Mouse (Mus musculus): ENCODE results near the gene Gm15085. TPM values are rescaled to one million over a fixed set of nuclear protein-coding genes. Genes with fewer than 3 reads are reported as not detected.
"Not testable (repeated sequence)": the region's sequence is repeated elsewhere in the genome, so short reads cannot be mapped to it uniquely, and the experiment has no call there.

The Gm15085 gene
- not detected for total RNA-seq (2018; cell fraction: chromatin; rRNA removed)
- not detected for total RNA-seq (2018; cell fraction: cytosol; rRNA removed)
- not detected for total RNA-seq (2018; cell fraction: nucleus; rRNA removed)
- not detected in 3 replicates for polyA plus RNA-seq (2018)

- whole genome bisulfite sequencing (ENCODE audit: missing documents): no CpG with 5 or more reads among the region's 6 CpGs
- not testable (repeated sequence) for H3K36me3 ChIP-seq (ENCODE audit: inconsistent target); H3K27ac ChIP-seq; H3K4me3 ChIP-seq (ENCODE audit: inconsistent target); H3K79me2 ChIP-seq (ENCODE audit: inconsistent target)
These were observed at the start of gene Gm15085 for GRCm38 (mm10) chrX:149447317-149447716. Gm15085 (plus strand) TSS chrX:149447617.

Other genes with a start within 250 kb of the Gm15085 start
- not detected in 3 replicates for gene Gm15093, start 175.2 kb upstream of the Gm15085 start, polyA plus RNA-seq (2018)
- gene Gm10439, start 147.0 kb downstream of the Gm15085 start, polyA plus RNA-seq (2018): not detected in 3 replicates